Mouse (Mus musculus) myocyte (in vitro differentiated cells): ENCODE results near the gene Bhlhb9. TPM values are rescaled to one million over a fixed set of nuclear protein-coding genes. Genes with fewer than 3 reads are reported as not detected.

Experiments used
- H3K27me3 ChIP-seq: one replicate; pipeline ENCODE4 v1.6.1; 2011; ENCODE audit not compliant: control insufficient read depth, insufficient read depth, insufficient read length
- H3K36me3 ChIP-seq: one replicate; pipeline ENCODE4 v1.6.1; 2011; ENCODE audit not compliant: control insufficient read depth, insufficient read depth
- H3K4me2 ChIP-seq: one replicate; pipeline ENCODE4 v1.6.1; 2011; ENCODE audit warnings: low read depth, control low read depth
- H3K4me3 ChIP-seq: one replicate; pipeline ENCODE4 v1.5.1; 2011; ENCODE audit warnings: mild to moderate bottlenecking, control low read depth, moderate library complexity
- H3K79me2 ChIP-seq: one replicate; pipeline ENCODE4 v1.6.1; 2011; ENCODE audit not compliant: control insufficient read depth, insufficient read depth
- H3ac ChIP-seq: one replicate; pipeline ENCODE4 v1.6.1; 2011; ENCODE audit not compliant: control insufficient read depth, insufficient read length
- CEBPB ChIP-seq: IDR thresholded peaks from 2 replicates; pipeline ENCODE4 v1.6.1; 2011; ENCODE audit warnings: mild to moderate bottlenecking, moderate library complexity; ENCODE audit not compliant: poor library complexity, insufficient read depth, severe bottlenecking
- E2F4 ChIP-seq: IDR thresholded peaks from one replicate; pipeline ENCODE4 v1.6.1; 2011; ENCODE audit warnings: mild to moderate bottlenecking, control low read depth, moderate library complexity; ENCODE audit not compliant: insufficient read depth
- MAX ChIP-seq: IDR thresholded peaks from one replicate; pipeline ENCODE4 v1.6.1; 2011; ENCODE audit warnings: low read depth, mild to moderate bottlenecking, control low read depth
- MYOD1 ChIP-seq, 3 experiments: IDR thresholded peaks; one replicate each; pipeline ENCODE4 v1.6.1; 2011; ENCODE audit warnings: control low read depth in 2 of 3, low read depth in 2 of 3, mild to moderate bottlenecking in 2 of 3, moderate library complexity in 1 of 3; ENCODE audit not compliant: insufficient read length in 2 of 3, control insufficient read depth in 1 of 3
- MYOG ChIP-seq, 3 experiments: IDR thresholded peaks; one replicate each; pipeline ENCODE4 v1.6.1; 2011; ENCODE audit warnings: control low read depth in 2 of 3, low read depth in 2 of 3, mild to moderate bottlenecking in 2 of 3; ENCODE audit not compliant: insufficient read length in 2 of 3, control insufficient read depth in 1 of 3, insufficient read depth in 1 of 3
- POLR2A ChIP-seq: IDR thresholded peaks from one replicate; pipeline ENCODE4 v1.6.1; 2011; ENCODE audit warnings: low read depth, mild to moderate bottlenecking, control low read depth, moderate library complexity; ENCODE audit not compliant: insufficient read length
- POLR2AphosphoS2 ChIP-seq: IDR thresholded peaks from one replicate; pipeline ENCODE4 v1.6.1; 2011; ENCODE audit warnings: low read depth, control low read depth; ENCODE audit not compliant: insufficient read length
- REST ChIP-seq: IDR thresholded peaks from one replicate; pipeline ENCODE4 v1.6.1; 2011; ENCODE audit warnings: mild to moderate bottlenecking, control low read depth, moderate library complexity; ENCODE audit not compliant: insufficient read depth, insufficient read length
- SRF ChIP-seq: IDR thresholded peaks from one replicate; pipeline ENCODE4 v1.6.1; 2011; ENCODE audit warnings: low read depth; ENCODE audit not compliant: control insufficient read depth, insufficient read length
- TCF12 ChIP-seq: IDR thresholded peaks from one replicate; pipeline ENCODE4 v1.6.1; 2011; ENCODE audit warnings: mild to moderate bottlenecking, control low read depth; ENCODE audit not compliant: poor library complexity, insufficient read depth, severe bottlenecking
- TCF3 ChIP-seq: IDR thresholded peaks from one replicate; pipeline ENCODE4 v1.6.1; 2011; ENCODE audit warnings: low read depth, control low read depth; ENCODE audit not compliant: insufficient read length
- USF1 ChIP-seq: IDR thresholded peaks from one replicate; pipeline ENCODE4 v1.6.1; 2011; ENCODE audit warnings: low read depth, mild to moderate bottlenecking, control low read depth, moderate library complexity
- polyA plus RNA-seq: library from polyadenylated mRNA; unstranded; fragments of >200 nt; fragmentation: generic; extraction: Trizol; gene quantifications from one replicate; pipeline ENCODE4 v1.2.1, GENCODE M21; 2012; ENCODE audit warnings: missing spikeins

Bhlhb9 gene
- polyA plus RNA-seq, 1 experiment: 0.41 TPM

GRCm38 (mm10) chrX:135922162-135922561 is 124.8 kb downstream of the Bhlhb9 start:
- no peak for TF ChIP-seq CEBPB
- no peak for TF ChIP-seq POLR2AphosphoS2
- no peak for TF ChIP-seq USF1
- no peak for TF ChIP-seq MYOG (IDR thresholded peaks at IDR 0.05; ENCODE audit: control insufficient read depth in 1 of 3, insufficient read depth in 1 of 3, insufficient read length in 2 of 3, low read depth in 2 of 3)
- TF ChIP-seq MYOD1 (IDR thresholded peaks at IDR 0.05; ENCODE audit: control insufficient read depth in 1 of 3, insufficient read length in 2 of 3, low read depth in 2 of 3): no peak
- no peak for TF ChIP-seq TCF3
- TF ChIP-seq REST: no peak
- TF ChIP-seq POLR2A: no peak
- no peak for TF ChIP-seq MAX
- Histone ChIP-seq H3K36me3 (no peaks in the 10 kb centered on the region), H3K4me3 (no peak overlapping the region), H3K79me2 (no peaks in the 10 kb centered on the region), H3K27me3 (no peaks in the 10 kb centered on the region), H3K4me2 (no peak overlapping the region), H3ac (no peak overlapping the region)

DNA sequence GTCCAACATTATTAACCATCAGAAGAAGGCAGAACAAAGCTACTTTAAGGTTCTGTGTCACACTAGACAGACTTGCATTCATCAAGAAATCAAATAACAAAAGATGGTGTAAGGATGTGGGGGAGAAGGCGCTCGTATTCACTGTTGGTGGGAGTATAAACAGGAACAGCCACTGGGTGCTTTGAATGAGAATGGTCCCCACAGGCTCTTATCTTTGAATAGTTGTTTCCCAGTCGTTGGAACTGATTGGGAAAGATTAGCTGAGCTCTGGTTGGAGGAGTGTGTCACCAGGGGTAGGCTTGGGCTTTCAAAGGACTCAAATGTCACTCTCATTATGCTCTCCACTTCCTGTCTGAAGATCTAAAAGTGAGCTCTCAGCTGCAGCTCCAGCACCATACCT is 128.5 kb downstream of the Bhlhb9 start:
- Histone ChIP-seq H3K79me2 (no peaks in the 10 kb centered on the region), H3K4me3 (no peak overlapping the region), H3ac (no peak overlapping the region), H3K27me3 (no peaks in the 10 kb centered on the region), H3K36me3 (no peaks in the 10 kb centered on the region), H3K4me2 (no peak overlapping the region)
- TF ChIP-seq SRF (no peak), MYOG (IDR thresholded peaks at IDR 0.05; ENCODE audit: control insufficient read depth in 1 of 3, insufficient read depth in 1 of 3, insufficient read length in 2 of 3, low read depth in 2 of 3) (no peak), MYOD1 (IDR thresholded peaks at IDR 0.05; ENCODE audit: control insufficient read depth in 1 of 3, insufficient read length in 2 of 3, low read depth in 2 of 3) (no peak), REST (no peak), MAX (no peak), CEBPB (no peak)

- TF ChIP-seq CEBPB: no peak
- TF ChIP-seq POLR2AphosphoS2: no peak
- no peak for TF ChIP-seq MYOG (IDR thresholded peaks at IDR 0.05; ENCODE audit: control insufficient read depth in 1 of 3, insufficient read depth in 1 of 3, insufficient read length in 2 of 3, low read depth in 2 of 3)
- TF ChIP-seq USF1: no peak
- no peak for TF ChIP-seq MYOD1 (IDR thresholded peaks at IDR 0.05; ENCODE audit: control insufficient read depth in 1 of 3, insufficient read length in 2 of 3, low read depth in 2 of 3)
- no peak for TF ChIP-seq POLR2A
- no peak for TF ChIP-seq TCF3
- no peak for TF ChIP-seq SRF
- TF ChIP-seq REST: no peak
- TF ChIP-seq E2F4: no peak
- no peak for TF ChIP-seq TCF12
- no peak for TF ChIP-seq MAX
- H3K4me2 ChIP-seq: no peak overlapping the region
- no peaks in the 10 kb centered on the region for H3K27me3 ChIP-seq
Observed at GRCm38 (mm10) chrX:135928588-135928987, 131.2 kb downstream of the Bhlhb9 start.

DNA sequence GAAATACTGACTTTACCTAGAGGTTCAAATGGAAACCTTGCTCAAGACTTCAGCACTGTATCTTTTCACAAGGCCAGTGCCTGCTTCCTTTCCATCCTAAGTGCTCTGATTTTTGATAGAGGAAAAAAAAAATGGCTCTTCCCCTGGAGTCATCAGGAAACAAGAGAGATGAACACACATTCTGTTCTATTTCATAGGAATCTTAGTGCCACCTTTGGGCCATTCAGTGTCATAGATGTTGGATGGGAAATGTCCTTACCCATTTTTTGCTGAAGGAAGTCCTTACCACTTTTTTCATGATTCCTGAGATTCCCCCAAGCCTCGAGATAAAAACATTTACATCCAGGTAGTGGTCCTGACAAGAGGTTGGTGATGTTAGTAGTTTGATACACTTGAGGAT is 139.1 kb downstream of the Bhlhb9 start:
- H3K4me3 ChIP-seq: no peak overlapping the region

More at GRCm38 (mm10) chrX:135928588-135928987, 131.2 kb downstream of the Bhlhb9 start:
- H3K79me2 ChIP-seq: no peaks in the 10 kb centered on the region
- no peak overlapping the region for H3ac ChIP-seq
- no peaks in the 10 kb centered on the region for H3K36me3 ChIP-seq
- H3K4me3 ChIP-seq: no peak overlapping the region

More for the DNA sequence above, 139.1 kb downstream of the Bhlhb9 start:
- H3K4me2 ChIP-seq: no peak overlapping the region
- H3K27me3 ChIP-seq: no peaks in the 10 kb centered on the region
- H3K36me3 ChIP-seq: no peaks in the 10 kb centered on the region
- no peak overlapping the region for H3ac ChIP-seq
- no peak for TF ChIP-seq USF1
- TF ChIP-seq MAX: no peak
- TF ChIP-seq SRF: no peak
- no peak for TF ChIP-seq MYOD1 (IDR thresholded peaks at IDR 0.05; ENCODE audit: control insufficient read depth in 1 of 3, insufficient read length in 2 of 3, low read depth in 2 of 3)
- no peak for TF ChIP-seq E2F4
- no peak for TF ChIP-seq POLR2AphosphoS2
- no peak for TF ChIP-seq TCF12
- TF ChIP-seq MYOG (IDR thresholded peaks at IDR 0.05; ENCODE audit: control insufficient read depth in 1 of 3, insufficient read depth in 1 of 3, insufficient read length in 2 of 3, low read depth in 2 of 3): no peak
- no peak for TF ChIP-seq REST
- no peak for TF ChIP-seq POLR2A
- TF ChIP-seq TCF3: no peak
- no peak for TF ChIP-seq CEBPB
- no peaks in the 10 kb centered on the region for H3K79me2 ChIP-seq

Other genes starting within 250 kb of the Bhlhb9 start
- 6.9 TPM for gene Nxf7, start 198.8 kb upstream of the Bhlhb9 start, polyA plus RNA-seq
- 0.04 TPM for gene Prame, start 169.9 kb upstream of the Bhlhb9 start, polyA plus RNA-seq
- 1.5 TPM for gene Tcp11x2, start 103.8 kb upstream of the Bhlhb9 start, polyA plus RNA-seq
- 0.25 TPM for gene Tmsb15a, start 72.3 kb upstream of the Bhlhb9 start, polyA plus RNA-seq
- gene Armcx5, start 54.9 kb upstream of the Bhlhb9 start, polyA plus RNA-seq: 1.7 TPM
- gene Gprasp1, start 54.9 kb upstream of the Bhlhb9 start, polyA plus RNA-seq: 5.8 TPM
- 0.14 TPM for gene Gprasp2, start 41.4 kb downstream of the Bhlhb9 start, polyA plus RNA-seq
- 0.29 TPM for gene Arxes2, start 196.2 kb downstream of the Bhlhb9 start, polyA plus RNA-seq
- gene Arxes1, start 235.8 kb downstream of the Bhlhb9 start, polyA plus RNA-seq: not detected